Mouse (Mus musculus) forebrain, embryonic 16.5 days (tissue): Measurements from ENCODE around the gene Dennd1a. TPM values are rescaled to one million over a fixed set of nuclear protein-coding genes. Genes with fewer than 3 reads are reported as not detected.
A peak's percentile ranks its signal among the peaks of the same experiment; 100 is the strongest.

Experiments
- ATAC-seq: fragments of 200-750 bp; cut with Nextera tagmentation; 2 replicates; pipeline ENCODE4 v1.8.0; 2017; ENCODE audit warnings: mild to moderate bottlenecking, moderate library complexity
- H3K27ac ChIP-seq: fragments of 300-500 bp; sonication (generic); 2 replicates; pipeline ENCODE4 v1.5.1; 2014; ENCODE audit warnings: low read length, control low read depth
- H3K27me3 ChIP-seq: fragments of 300-500 bp; sonication (generic); replicated peaks from 2 replicates; pipeline ENCODE4 v1.6.1; 2014; ENCODE audit warnings: low read length; ENCODE audit not compliant: control insufficient read depth, insufficient read depth
- H3K36me3 ChIP-seq: fragments of 300-500 bp; sonication (generic); 2 replicates; pipeline ENCODE4 v1.6.1; 2014; ENCODE audit not compliant: control insufficient read depth, insufficient read depth
- H3K4me1 ChIP-seq: fragments of 300-500 bp; sonication (generic); replicated peaks from 2 replicates; pipeline ENCODE4 v1.6.1; 2014; ENCODE audit warnings: low read length; ENCODE audit not compliant: control insufficient read depth, insufficient read depth
- H3K4me2 ChIP-seq: fragments of 300-500 bp; sonication (generic); 2 replicates; pipeline ENCODE4 v1.6.1; 2014; ENCODE audit warnings: mild to moderate bottlenecking, low read length, control low read depth
- H3K4me3 ChIP-seq: fragments of 300-500 bp; sonication (generic); replicated peaks from 2 replicates; pipeline ENCODE4 v1.5.1; 2014; ENCODE audit warnings: mild to moderate bottlenecking, low read length, control low read depth
- H3K9ac ChIP-seq: fragments of 300-500 bp; sonication (generic); replicated peaks from 2 replicates; pipeline ENCODE4 v1.6.1; 2014; ENCODE audit warnings: low read depth, low read length, control low read depth
- H3K9me3 ChIP-seq: fragments of 300-500 bp; sonication (generic); 2 replicates; pipeline ENCODE4 v1.6.1; 2016; ENCODE audit warnings: low read length; ENCODE audit not compliant: control insufficient read depth
- WGBS: fragments of 180-500 bp; shearing (Covaris S2); extraction: QIAGEN DNeasy Blood & Tissue Kit; methylation state at CpG from one replicate; pipeline ENCODE4 v1.1.7; 2014; 5-methylcytosine and 5-hydroxymethylcytosine counted together
- polyA plus RNA-seq: library from polyadenylated mRNA; unstranded; fragments of >200 nt; fragmentation: Nextera tagmentation; extraction: Ambion mirVana; gene quantifications from 2 replicates; pipeline ENCODE4 v1.2.1, GENCODE M21; 2015

Dennd1a gene
- polyA plus RNA-seq, 1 experiment from 2014 or later: 19.5 TPM

DNA sequence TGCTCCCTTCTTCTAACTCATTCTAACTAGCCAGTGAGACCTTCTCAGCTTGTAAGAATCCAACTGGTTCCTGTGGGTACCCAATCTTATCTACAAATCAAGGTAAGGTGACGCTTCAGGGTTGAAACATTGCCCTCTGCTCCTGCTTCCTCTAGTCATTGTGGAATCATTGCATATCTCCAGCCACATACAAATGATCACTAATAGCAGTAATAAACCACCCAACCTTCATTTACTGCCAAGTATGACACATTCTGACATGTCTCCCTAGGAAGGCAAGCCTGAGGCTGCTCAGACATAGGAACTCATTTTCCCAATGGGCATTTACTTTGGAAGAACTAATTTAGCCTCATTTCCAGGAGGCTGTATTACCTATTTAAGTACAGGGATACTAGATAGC is 18.0 kb upstream of the Dennd1a start:
- H3K9me3 ChIP-seq: no peaks in the 10 kb centered on the region
- no peaks in the 10 kb centered on the region for H3K27me3 ChIP-seq
- no peak overlapping the region for H3K9ac ChIP-seq
- H3K4me1 ChIP-seq: no peaks in the 10 kb centered on the region
- no peaks in the 10 kb centered on the region for H3K36me3 ChIP-seq
- no peak overlapping the region for H3K4me2 ChIP-seq
- no peak overlapping the region for H3K4me3 ChIP-seq
- no peak for ATAC-seq
- H3K27ac ChIP-seq: no peak overlapping the region
- WGBS: 97% methylated on average over 1 of the region's 1 CpGs

DNA sequence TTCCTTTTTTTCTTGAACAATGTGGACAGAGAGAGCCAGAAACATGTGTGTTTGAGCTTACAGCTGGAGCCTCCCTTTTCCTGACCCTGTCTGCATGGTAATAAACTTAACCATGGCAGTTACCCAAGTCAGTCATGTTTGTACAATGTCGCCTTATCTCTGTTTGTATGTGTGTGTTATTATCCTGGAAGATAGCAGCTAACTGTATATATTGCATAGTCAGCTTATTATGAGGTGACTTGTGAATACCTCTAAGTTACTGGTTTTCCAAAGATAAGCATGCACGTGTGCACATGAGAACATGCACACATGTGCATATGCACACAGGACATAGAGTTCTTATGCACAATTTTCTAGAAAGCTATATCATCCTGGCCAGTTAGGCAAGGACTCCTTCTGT is 13.8 kb upstream of the Dennd1a start:
- no peak for ATAC-seq
- H3K4me2 ChIP-seq: no peak overlapping the region
- WGBS: 87% methylated on average over 2 of the region's 2 CpGs
- H3K27ac ChIP-seq: no peak overlapping the region
- H3K4me3 ChIP-seq: no peak overlapping the region
- no peaks in the 10 kb centered on the region for H3K4me1 ChIP-seq
- no peaks in the 10 kb centered on the region for H3K27me3 ChIP-seq
- no peaks in the 10 kb centered on the region for H3K36me3 ChIP-seq
- no peak overlapping the region for H3K9ac ChIP-seq
- H3K9me3 ChIP-seq: no peaks in the 10 kb centered on the region

DNA sequence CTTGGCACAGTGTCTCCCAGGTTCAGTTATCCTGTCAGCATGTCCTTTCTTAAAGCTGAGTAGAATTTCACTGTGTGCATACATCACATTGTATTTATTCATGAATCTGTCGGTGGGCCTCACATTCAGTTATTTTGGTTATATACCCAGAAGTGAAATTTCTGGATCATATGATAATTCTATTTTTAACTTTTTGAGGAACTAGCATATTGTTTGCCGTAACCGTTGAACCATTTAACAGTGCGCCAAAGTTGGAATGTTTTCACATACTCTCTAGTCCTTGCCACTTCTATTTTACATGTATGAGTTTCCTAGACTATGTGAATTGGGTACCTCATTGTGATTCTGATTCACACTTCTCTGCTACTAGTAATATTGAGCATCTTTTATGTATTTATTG is 8.7 kb upstream of the Dennd1a start:
- H3K4me1 ChIP-seq: no peaks in the 10 kb centered on the region
- WGBS: 90% methylated on average over 4 of the region's 4 CpGs
- H3K9ac ChIP-seq: no peak overlapping the region
- H3K9me3 ChIP-seq: no peaks in the 10 kb centered on the region
- H3K27ac ChIP-seq: no peak overlapping the region
- H3K27me3 ChIP-seq: no peaks in the 10 kb centered on the region
- no peak for ATAC-seq
- H3K36me3 ChIP-seq: no peaks in the 10 kb centered on the region
- H3K4me3 ChIP-seq: no peak overlapping the region
- H3K4me2 ChIP-seq: no peak overlapping the region

DNA sequence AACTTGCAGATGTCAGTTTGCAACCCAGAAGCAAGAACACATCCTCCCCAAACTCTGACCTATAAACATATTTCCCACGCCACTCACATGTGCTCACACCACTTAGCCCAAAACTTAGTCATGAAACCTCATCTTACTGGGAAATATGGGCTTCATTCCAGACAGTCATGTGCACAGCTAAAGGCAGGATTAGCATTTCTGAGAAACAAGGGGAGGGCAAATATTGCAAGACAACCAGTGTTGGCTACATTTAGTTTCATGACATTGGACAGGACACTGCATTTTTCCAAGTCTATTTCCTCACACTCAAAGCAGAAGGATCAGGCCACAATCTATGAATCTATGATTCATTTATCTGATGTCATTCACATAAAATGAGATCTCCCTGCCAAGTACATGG is 4.3 kb upstream of the Dennd1a start:
- ATAC-seq: no peak
- no peak overlapping the region for H3K27ac ChIP-seq
- H3K4me2 ChIP-seq: no peak overlapping the region
- H3K4me3 ChIP-seq: no peak overlapping the region
- H3K4me1 ChIP-seq: peaks cover 4% of the 10 kb centered on the region
- no peaks in the 10 kb centered on the region for H3K36me3 ChIP-seq
- 93% methylated on average over 1 of the region's 1 CpGs for whole genome bisulfite sequencing
- H3K9ac ChIP-seq: no peak overlapping the region
- no peaks in the 10 kb centered on the region for H3K27me3 ChIP-seq
- H3K9me3 ChIP-seq: no peaks in the 10 kb centered on the region

DNA sequence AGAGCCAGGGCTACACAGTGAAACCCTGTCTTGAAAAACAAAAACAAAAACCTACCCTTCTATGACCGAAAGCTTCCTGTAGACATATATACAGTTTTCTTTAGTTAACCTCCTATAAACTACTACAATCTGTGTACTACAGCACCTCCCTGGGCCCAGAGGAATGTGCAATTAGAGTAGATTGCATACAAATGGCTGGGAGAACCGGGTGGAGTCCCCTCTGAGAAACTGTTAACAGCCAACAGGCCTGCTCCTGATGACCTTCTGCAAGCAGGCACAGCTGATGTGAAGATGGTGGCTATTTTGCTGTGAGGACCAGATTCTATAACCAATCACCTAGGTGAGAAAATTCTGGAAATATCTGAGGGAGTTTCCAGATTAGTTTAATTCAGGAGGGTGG is 1.0 kb upstream of the Dennd1a start:
- H3K4me3 ChIP-seq: no peak overlapping the region
- no peaks in the 10 kb centered on the region for H3K27me3 ChIP-seq
- no peaks in the 10 kb centered on the region for H3K9me3 ChIP-seq
- H3K36me3 ChIP-seq: no peaks in the 10 kb centered on the region
- no peak for ATAC-seq
- no peak overlapping the region for H3K4me2 ChIP-seq
- 53% methylated on average over 2 of the region's 2 CpGs for WGBS
- peaks cover 12% of the 10 kb centered on the region for H3K4me1 ChIP-seq
- H3K27ac ChIP-seq: no peak overlapping the region
- H3K9ac ChIP-seq: no peak overlapping the region

DNA sequence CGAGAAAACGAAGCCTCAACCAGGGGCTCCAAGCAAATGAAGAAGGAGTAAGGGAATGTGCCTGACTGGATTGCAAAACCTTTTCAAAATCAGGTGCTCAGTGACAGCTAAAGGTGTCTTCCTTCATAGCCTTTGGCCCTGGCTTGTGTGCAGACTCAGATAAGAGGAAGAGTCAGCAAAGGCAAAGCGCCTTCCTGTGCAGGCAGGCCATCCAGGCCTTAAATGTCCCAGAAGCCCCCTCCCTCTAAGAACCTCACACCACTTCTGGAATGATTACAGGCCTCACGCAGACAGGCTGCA is 807 bp downstream of the Dennd1a start:
- H3K4me1 ChIP-seq: peaks cover 12% of the 10 kb centered on the region
- 6% methylated on average over 4 of the region's 4 CpGs for WGBS
- H3K4me2 ChIP-seq: peak overlapping the region; percentile 74
- H3K27ac ChIP-seq: peak overlapping the region; percentile 89
- H3K4me3 ChIP-seq: peak overlapping the region; percentile 83
- no peaks in the 10 kb centered on the region for H3K27me3 ChIP-seq
- no peak for ATAC-seq
- no peaks in the 10 kb centered on the region for H3K36me3 ChIP-seq
- peak overlapping the region; percentile 80 for H3K9ac ChIP-seq
- H3K9me3 ChIP-seq: no peaks in the 10 kb centered on the region

DNA sequence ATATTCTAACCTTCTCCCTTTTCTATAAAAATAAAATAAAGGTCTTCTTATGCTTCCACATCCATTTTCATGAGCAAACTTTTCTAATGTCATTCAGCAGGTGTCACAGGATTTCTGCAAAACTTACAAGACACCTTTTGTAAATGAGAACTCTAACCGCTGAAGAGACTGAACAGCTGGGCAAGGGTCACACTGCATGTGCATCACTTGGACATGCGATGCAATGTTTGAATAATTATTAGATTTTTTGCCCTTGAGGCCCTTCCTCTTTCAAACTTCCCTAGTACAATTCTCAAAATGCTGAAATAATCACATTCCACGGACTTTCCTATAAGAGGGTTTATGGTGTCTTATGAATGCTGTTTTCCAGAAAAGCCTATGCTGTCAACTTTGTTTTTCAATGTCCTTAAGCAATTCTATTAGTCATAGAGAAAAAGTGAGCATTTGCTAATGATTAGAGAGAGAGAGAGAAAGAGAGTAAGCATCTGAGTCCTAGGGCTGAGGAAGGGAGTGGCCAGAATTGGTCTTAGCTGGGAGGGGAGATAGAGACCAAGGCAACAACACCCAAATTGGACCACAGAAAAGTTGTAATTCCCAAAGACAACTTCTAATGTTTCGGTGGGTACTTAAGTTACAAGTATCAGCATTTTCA is 1.3 kb downstream of the Dennd1a start:
- no peak overlapping the region for H3K27ac ChIP-seq

DNA sequence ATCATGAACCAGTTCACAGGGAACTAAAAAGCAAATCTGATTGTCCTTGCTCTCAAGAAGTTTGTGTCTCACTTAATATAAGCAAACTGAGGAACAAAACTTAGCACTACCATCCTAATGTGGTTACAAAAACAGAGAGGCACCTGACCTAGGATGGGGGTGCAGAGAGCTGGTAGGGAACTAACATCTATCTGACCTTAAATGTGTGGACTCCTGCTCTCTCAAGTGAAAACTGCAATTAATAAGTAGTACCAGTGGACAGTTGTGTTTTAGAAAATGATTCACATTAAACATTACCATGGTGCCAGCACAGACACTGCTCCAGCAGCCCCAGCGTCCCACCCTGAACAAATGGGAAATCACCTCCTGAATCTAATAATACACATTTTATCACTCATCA is 3.2 kb downstream of the Dennd1a start:
- H3K4me3 ChIP-seq: no peak overlapping the region
- no peaks in the 10 kb centered on the region for H3K9me3 ChIP-seq
- H3K4me1 ChIP-seq: peaks cover 12% of the 10 kb centered on the region
- WGBS: 83% methylated on average over 1 of the region's 1 CpGs
- no peak overlapping the region for H3K4me2 ChIP-seq
- H3K9ac ChIP-seq: no peak overlapping the region
- ATAC-seq: no peak
- no peak overlapping the region for H3K27ac ChIP-seq
- H3K27me3 ChIP-seq: no peaks in the 10 kb centered on the region
- no peaks in the 10 kb centered on the region for H3K36me3 ChIP-seq

More for the DNA sequence above, 1.3 kb downstream of the Dennd1a start:
- 50% methylated on average over 4 of the region's 4 CpGs for WGBS
- no peak for ATAC-seq
- Histone ChIP-seq H3K9ac (peak overlapping the region; percentile 80), H3K4me1 (peaks cover 12% of the 10 kb centered on the region), H3K36me3 (no peaks in the 10 kb centered on the region), H3K9me3 (no peaks in the 10 kb centered on the region), H3K4me2 (peak overlapping the region; percentile 74), H3K27me3 (no peaks in the 10 kb centered on the region), H3K4me3 (peak overlapping the region; percentile 83)

DNA sequence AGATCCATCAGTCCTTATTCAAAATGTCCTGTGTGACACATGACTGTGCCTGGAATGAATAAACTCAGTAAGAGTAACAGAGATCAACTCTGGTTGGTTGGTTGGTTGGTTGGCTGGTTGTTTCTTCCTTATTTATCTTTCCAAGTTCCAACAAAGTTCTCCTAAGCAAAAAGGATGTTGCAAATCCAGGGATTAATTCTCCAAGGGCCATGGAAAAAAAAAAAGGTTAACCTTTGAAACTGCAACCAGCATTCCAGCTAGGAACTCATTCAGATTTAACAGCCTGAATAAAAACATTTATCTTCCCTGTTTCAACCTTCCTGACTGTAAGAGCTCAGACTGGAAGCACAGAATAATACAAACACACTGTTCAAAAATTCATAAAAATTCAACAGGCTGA is 6.8 kb downstream of the Dennd1a start:
- no peaks in the 10 kb centered on the region for H3K27me3 ChIP-seq
- no peaks in the 10 kb centered on the region for H3K36me3 ChIP-seq
- H3K9ac ChIP-seq: no peak overlapping the region
- ATAC-seq: no peak
- H3K27ac ChIP-seq: no peak overlapping the region
- H3K9me3 ChIP-seq: no peaks in the 10 kb centered on the region
- no peak overlapping the region for H3K4me3 ChIP-seq
- no peak overlapping the region for H3K4me2 ChIP-seq
- no peaks in the 10 kb centered on the region for H3K4me1 ChIP-seq

DNA sequence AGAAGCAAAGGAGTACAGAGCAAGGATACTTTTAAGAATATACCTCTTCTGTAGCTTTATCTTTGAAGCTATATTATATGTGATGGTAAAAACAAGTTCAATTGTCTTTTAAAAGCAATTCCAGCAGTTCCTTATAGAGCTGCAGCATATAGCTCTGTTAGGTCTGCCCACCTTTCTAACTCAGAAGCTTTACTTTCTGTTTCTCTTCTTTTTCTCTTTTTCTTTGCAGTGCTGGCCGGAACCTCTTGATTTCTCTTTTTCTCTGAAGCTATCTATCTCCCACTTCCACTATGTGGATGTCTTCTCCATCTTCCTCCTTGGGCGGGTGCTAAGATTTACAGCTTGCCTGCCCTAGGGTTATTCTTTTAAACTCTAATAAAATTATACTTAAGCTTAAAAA is 12.2 kb downstream of the Dennd1a start:
- no peaks in the 10 kb centered on the region for H3K36me3 ChIP-seq
- no peaks in the 10 kb centered on the region for H3K9me3 ChIP-seq
- H3K27me3 ChIP-seq: no peaks in the 10 kb centered on the region
- no peak overlapping the region for H3K27ac ChIP-seq
- H3K4me1 ChIP-seq: no peaks in the 10 kb centered on the region
- no peak overlapping the region for H3K4me2 ChIP-seq
- no peak overlapping the region for H3K9ac ChIP-seq
- no peak for ATAC-seq
- 97% methylated on average over 2 of the region's 2 CpGs for WGBS
- no peak overlapping the region for H3K4me3 ChIP-seq
